Mouse (Mus musculus) T-helper 1 cell (primary cell): ENCODE measurements around the gene Rpl26.
"Not testable (repeated sequence)": the region's sequence is repeated elsewhere in the genome, so short reads cannot be mapped to it uniquely, and the experiment has no call there.

Experiments used
- in situ Hi-C: fragments of 300-600 bp; cut with MboI, MseI; formaldehyde crosslinking; loops from one replicate; pipeline ENCODE4 v1.15.1; 2025; ENCODE audit warnings: high pct_unique_total_duplicates

The Rpl26 gene

GRCm38 (mm10) chr11:68911531-68912177, 10.3 kb downstream of the Rpl26 start:
- in situ Hi-C loops = no loop called here

- in situ Hi-C loops = no loop called here
Measured at GRCm38 (mm10) chr11:68914566-68914965, 13.2 kb downstream of the Rpl26 start.

- in situ Hi-C loops = no loop called here
Measured at GRCm38 (mm10) chr11:68923191-68923590, 21.8 kb downstream of the Rpl26 start.

GRCm38 (mm10) chr11:68924749-68925148, 23.4 kb downstream of the Rpl26 start:
- in situ Hi-C loops = no loop called here

- in situ Hi-C loops = no loop called here
Measured at GRCm38 (mm10) chr11:68926981-68927380, 25.6 kb downstream of the Rpl26 start, which contains the start of gene Odf4. Gene Odf4 (minus strand): TSS chr11:68927081.

- in situ Hi-C loops = no loop called here
Measured at GRCm38 (mm10) chr11:68929947-68930346, 28.6 kb downstream of the Rpl26 start.

GRCm38 (mm10) chr11:68933885-68934507, 32.6 kb downstream of the Rpl26 start:
- in situ Hi-C loops = no loop called here

GRCm38 (mm10) chr11:68936951-68937350, 35.6 kb downstream of the Rpl26 start:
- in situ Hi-C loops = not testable (repeated sequence)

GRCm38 (mm10) chr11:68939451-68940304, 38.3 kb downstream of the Rpl26 start:
- in situ Hi-C loops = no loop called here

- in situ Hi-C loops = no loop called here
Measured at GRCm38 (mm10) chr11:68940516-68940915, 39.1 kb downstream of the Rpl26 start.

GRCm38 (mm10) chr11:68942731-68943130, 41.3 kb downstream of the Rpl26 start:
- in situ Hi-C loops = no loop called here

- in situ Hi-C loops = no loop called here
Measured at GRCm38 (mm10) chr11:68945245-68945644, 43.9 kb downstream of the Rpl26 start.

- in situ Hi-C loops = no loop called here
Measured at GRCm38 (mm10) chr11:68946001-68946400, 44.6 kb downstream of the Rpl26 start.

GRCm38 (mm10) chr11:68946806-68947440, 45.5 kb downstream of the Rpl26 start:
- in situ Hi-C loops = no loop called here

- in situ Hi-C loops = no loop called here
Measured at GRCm38 (mm10) chr11:68947542-68947993, 46.2 kb downstream of the Rpl26 start.

- in situ Hi-C loops = no loop called here
Measured at GRCm38 (mm10) chr11:68953903-68954302, 52.5 kb downstream of the Rpl26 start.

GRCm38 (mm10) chr11:68954408-68954807, 53.0 kb downstream of the Rpl26 start:
- in situ Hi-C loops = no loop called here

GRCm38 (mm10) chr11:68955473-68955872, 54.1 kb downstream of the Rpl26 start:
- in situ Hi-C loops = no loop called here

- in situ Hi-C loops = no loop called here
Measured at GRCm38 (mm10) chr11:68956107-68956506, 54.7 kb downstream of the Rpl26 start.
